8 mouse cellular contexts compared by ENCODE assay signal in the genomic region with DNA sequence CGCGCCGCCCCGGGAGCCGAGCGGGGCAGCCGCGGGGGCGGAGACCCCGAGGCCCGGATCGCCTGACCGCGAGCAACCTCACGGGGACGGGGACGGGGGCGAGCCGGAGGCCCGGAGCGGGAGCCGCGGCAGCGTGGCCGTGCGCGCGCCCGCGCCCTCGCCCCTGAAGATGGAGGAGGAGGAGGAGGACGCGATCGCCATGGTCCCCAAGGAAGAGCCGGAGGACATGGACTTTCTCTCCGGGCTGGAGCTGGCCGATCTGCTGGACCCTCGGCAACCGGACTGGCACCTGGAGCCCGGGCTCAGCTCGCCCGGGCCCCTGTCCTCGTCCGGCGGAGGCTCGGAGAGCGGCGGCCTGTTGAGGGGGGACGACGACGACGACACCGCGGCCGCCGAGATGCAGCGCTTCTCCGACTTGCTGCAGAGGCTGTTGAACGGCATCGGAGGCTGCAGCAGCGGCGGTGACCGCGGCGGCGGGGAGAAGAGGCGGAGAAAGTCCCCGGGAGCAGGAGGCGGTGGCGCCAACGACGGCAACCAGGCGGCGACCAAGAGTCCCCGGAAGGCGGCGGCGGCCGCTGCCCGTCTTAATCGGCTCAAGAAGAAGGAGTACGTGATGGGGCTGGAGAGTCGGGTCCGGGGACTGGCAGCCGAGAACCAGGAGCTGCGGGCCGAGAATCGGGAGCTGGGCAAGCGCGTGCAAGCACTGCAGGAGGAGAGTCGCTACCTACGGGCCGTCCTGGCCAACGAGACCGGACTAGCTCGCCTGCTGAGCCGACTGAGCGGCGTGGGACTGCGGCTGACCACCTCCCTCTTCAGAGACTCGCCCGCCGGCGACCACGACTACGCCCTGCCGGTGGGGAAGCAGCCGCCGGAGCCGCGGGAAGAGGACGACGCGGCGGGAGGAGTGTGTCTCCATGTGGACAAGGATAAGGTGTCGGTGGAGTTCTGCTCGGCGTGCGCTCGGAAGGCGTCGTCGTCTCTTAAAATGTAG. TPM values are rescaled to one million over a fixed set of nuclear protein-coding genes. Genes with fewer than 3 reads are reported as not detected.
DNase-seq lines count a peak whose midpoint lies in the region; ATAC-seq and TF ChIP-seq lines count a peak whose summit lies in the region.

No protein-coding gene starts in this region.

- under 1% methylated on average over 115 of the region's 123 CpGs for WGBS in forebrain, embryonic 11.5 days
- under 1% methylated on average over 102 of the region's 123 CpGs for WGBS in heart, embryonic 16.5 days
- under 1% methylated on average over 123 of the region's 123 CpGs for WGBS in lung, adult 2 months
- WGBS in neural tube, embryonic 14.5 days, result 1% methylated on average over 120 of the region's 123 CpGs

- peaks cover 0 to 15% of the 10 kb centered on the region in 2 experiments; a peak in 1 of 4 replicates for H3K4me1 ChIP-seq in CH12.LX (ENCODE audit: control insufficient read depth in 1 of 2, insufficient read depth in 2 of 2)
- no peaks in the 10 kb centered on the region; the same call in 1 of the 2 replicates for H3K4me1 ChIP-seq in brown adipose tissue, adult 24 weeks (ENCODE audit: control insufficient read depth, insufficient read depth, insufficient read length, low read length)
- H3K4me1 ChIP-seq in forebrain, embryonic 11.5 days (replicated peaks; ENCODE audit: control insufficient read depth, insufficient read depth, low read length), result no peaks in the 10 kb centered on the region
- H3K4me1 ChIP-seq in heart, embryonic 16.5 days (ENCODE audit: control insufficient read depth, insufficient read depth, low read length), result peaks cover 10% of the 10 kb centered on the region
- peaks cover 2% of the 10 kb centered on the region; the same call in 1 of the 2 replicates for H3K4me1 ChIP-seq in lung, adult 2 months (ENCODE audit: control insufficient read depth, insufficient read depth, low read length)
- H3K4me1 ChIP-seq in neural tube, embryonic 14.5 days (ENCODE audit: control insufficient read depth, insufficient read depth, low read length), result 0 out of 2 replicates have a peak, but pooled peaks cover 8% of the 10 kb centered on the region
- no peaks in the 10 kb centered on the region for H3K4me1 ChIP-seq in testis, adult 2 months (ENCODE audit: control insufficient read depth, insufficient read depth, low read length)

- TF ChIP-seq POLR2A in CH12.LX (IDR thresholded peaks at IDR 0.05; ENCODE audit: low read depth, low read length), result no peak
- no peak for TF ChIP-seq POLR2A in lung, adult 2 months (IDR thresholded peaks at IDR 0.05; ENCODE audit: borderline replicate concordance, extremely low read depth, low read depth, low read length)
- no peak; the same call in 1 of the 2 replicates for TF ChIP-seq POLR2A in testis, adult 2 months (IDR thresholded peaks at IDR 0.05; ENCODE audit: control insufficient read depth, low read depth, low read length)

- H3K9me3 ChIP-seq in CH12.LX (replicated peaks; ENCODE audit: low read length), result no peaks in the 10 kb centered on the region
- H3K9me3 ChIP-seq in forebrain, embryonic 11.5 days (ENCODE audit: control insufficient read depth, low read length), result no peaks in the 10 kb centered on the region
- no peaks in the 10 kb centered on the region for H3K9me3 ChIP-seq in heart, embryonic 16.5 days (replicated peaks; ENCODE audit: control insufficient read depth, low read length)
- H3K9me3 ChIP-seq in neural tube, embryonic 14.5 days (ENCODE audit: control insufficient read depth, low read length), result no peaks in the 10 kb centered on the region

- dilution Hi-C loops in CH12.LX (cut with MboI; ENCODE audit: extremely low pct_ligation_motif_present, extremely low pct_unique_long_range_greater_than_20kb, low sequenced_read_pairs), result no loop called here

- no peak for TF ChIP-seq EP300 in CH12.LX (IDR thresholded peaks at IDR 0.05; ENCODE audit: low read length)

- H3K79me2 ChIP-seq in CH12.LX (replicated peaks; ENCODE audit: control insufficient read depth, extremely low read depth, insufficient read depth, poor library complexity, severe bottlenecking), result peaks cover 33% of the 10 kb centered on the region

- in situ Hi-C loops in CH12.LX (cut with MboI; ENCODE audit: low pct_ligation_motif_present, low pct_unique_long_range_greater_than_20kb, low sequenced_read_pairs), result loop anchor here (25.0 kb wide), 1 partner anchor 431 kb away; no protein-coding TSS in a partner anchor

- no peak for TF ChIP-seq RAD21 in CH12.LX (IDR thresholded peaks at IDR 0.05; ENCODE audit: low read depth, low read length)

- DNase-seq in CH12.LX (ENCODE audit: extremely low read depth), result no peak
- DNase-seq in forebrain, embryonic 11.5 days (ENCODE audit: low spot score), result peak; percentile 88
- DNase-seq in kidney, postnatal 36 days, result peak; percentile 68 to 82
- peak; percentile 72 for DNase-seq in lung, adult 2 months

- peak; percentile 74 for ATAC-seq in forebrain, embryonic 11.5 days (replicated peaks; ENCODE audit: low FRiP score)
- peak; percentile 82 for ATAC-seq in heart, embryonic 16.5 days (replicated peaks; ENCODE audit: extremely low read depth, insufficient read depth, low FRiP score)
- peak; percentile 72 for ATAC-seq in neural tube, embryonic 14.5 days (ENCODE audit: low read depth)

- H3K27ac ChIP-seq in CH12.LX (ENCODE audit: insufficient read depth, low read depth), result peak overlapping the region; percentile 70
- peak overlapping the region; percentile 83 for H3K27ac ChIP-seq in brown adipose tissue, adult 24 weeks (replicated peaks; ENCODE audit: low read depth, low read length)
- H3K27ac ChIP-seq in forebrain, embryonic 11.5 days (ENCODE audit: low read depth, low read length), result peak overlapping the region; percentile 97
- peak overlapping the region; percentile 99 for H3K27ac ChIP-seq in heart, embryonic 16.5 days (ENCODE audit: low read length)
- H3K27ac ChIP-seq in neural tube, embryonic 14.5 days (ENCODE audit: low read depth, low read length), result peak overlapping the region; percentile 97
- peak overlapping the region; percentile 97 for H3K27ac ChIP-seq in testis, adult 2 months (ENCODE audit: control insufficient read depth, insufficient read depth, low read depth, low read length)

- H3K4me2 ChIP-seq in CH12.LX (ENCODE audit: insufficient read depth, low read depth, poor library complexity, severe bottlenecking), result peak overlapping the region; percentile 94
- H3K4me2 ChIP-seq in forebrain, embryonic 11.5 days (ENCODE audit: low read depth, low read length, severe bottlenecking), result peak overlapping the region; percentile 89
- H3K4me2 ChIP-seq in heart, embryonic 16.5 days (ENCODE audit: low read depth, low read length), result peak overlapping the region; percentile 94
- H3K4me2 ChIP-seq in neural tube, embryonic 14.5 days (ENCODE audit: low read depth, low read length), result peak overlapping the region; percentile 99

- peaks cover 3 to 22% of the 10 kb centered on the region in 2 experiments for H3K36me3 ChIP-seq in CH12.LX (replicated peaks in 1 of 2; ENCODE audit: control insufficient read depth in 1 of 2, insufficient read depth in 1 of 2, low read length in 1 of 2)
- H3K36me3 ChIP-seq in forebrain, embryonic 11.5 days (ENCODE audit: control insufficient read depth, insufficient read depth, low read length), result no peaks in the 10 kb centered on the region
- peaks cover 5% of the 10 kb centered on the region for H3K36me3 ChIP-seq in heart, embryonic 16.5 days (ENCODE audit: control insufficient read depth, insufficient read depth)
- peaks cover 3% of the 10 kb centered on the region; the same call in 1 of the 2 replicates for H3K36me3 ChIP-seq in neural tube, embryonic 14.5 days (ENCODE audit: control insufficient read depth, insufficient read depth, low read length)
- no peaks in the 10 kb centered on the region for H3K36me3 ChIP-seq in testis, adult 2 months (ENCODE audit: control insufficient read depth, insufficient read depth, low read length)

- H3K4me3 ChIP-seq in CH12.LX (replicated peaks in 1 of 3; ENCODE audit: low read depth in 2 of 3, low read length in 2 of 3, poor library complexity in 1 of 3), result peak overlapping the region; percentile 77 to 100 (median 94)
- peak overlapping the region; percentile 100 for H3K4me3 ChIP-seq in brown adipose tissue, adult 24 weeks (ENCODE audit: insufficient read depth, low read depth, low read length)
- peak overlapping the region; percentile 99 for H3K4me3 ChIP-seq in forebrain, embryonic 11.5 days (ENCODE audit: low read depth, low read length)
- peak overlapping the region; percentile 99 for H3K4me3 ChIP-seq in heart, embryonic 16.5 days (ENCODE audit: low read length)
- H3K4me3 ChIP-seq in lung, adult 2 months (replicated peaks; ENCODE audit: extremely low read depth, low read depth, low read length), result peak overlapping the region; percentile 65
- H3K4me3 ChIP-seq in neural tube, embryonic 14.5 days (ENCODE audit: low read depth, low read length), result peak overlapping the region; percentile 99
- peak overlapping the region; percentile 99 for H3K4me3 ChIP-seq in testis, adult 2 months (ENCODE audit: control insufficient read depth, low read depth, low read length)

- TF ChIP-seq CTCF in CH12.LX (conservative IDR thresholded peaks at IDR 0.05 in 1 of 2, IDR thresholded peaks at IDR 0.05 in 1 of 2; ENCODE audit: low read depth in 2 of 2, low read length in 2 of 2), result no peak
- TF ChIP-seq CTCF in lung, adult 2 months (IDR thresholded peaks at IDR 0.05; ENCODE audit: insufficient read depth, low read length), result no peak
- TF ChIP-seq CTCF in testis, adult 2 months (IDR thresholded peaks at IDR 0.05; ENCODE audit: control insufficient read depth, insufficient read depth, insufficient replicate concordance, low read depth, low read length), result no peak

- H3K9ac ChIP-seq in CH12.LX (ENCODE audit: insufficient read depth, low read depth), result peak overlapping the region; percentile 99
- H3K9ac ChIP-seq in forebrain, embryonic 11.5 days (ENCODE audit: low read length), result peak overlapping the region; percentile 96
- H3K9ac ChIP-seq in heart, embryonic 16.5 days (ENCODE audit: low read length), result peak overlapping the region; percentile 99
- H3K9ac ChIP-seq in neural tube, embryonic 14.5 days (replicated peaks; ENCODE audit: low read depth, low read length), result peak overlapping the region; percentile 97

- H3K27me3 ChIP-seq in CH12.LX (replicated peaks), result no peaks in the 10 kb centered on the region
- no peaks in the 10 kb centered on the region for H3K27me3 ChIP-seq in forebrain, embryonic 11.5 days (ENCODE audit: control insufficient read depth, insufficient read depth, low read length)
- H3K27me3 ChIP-seq in heart, embryonic 16.5 days (ENCODE audit: control insufficient read depth, insufficient read depth, low read length), result no peaks in the 10 kb centered on the region
- H3K27me3 ChIP-seq in neural tube, embryonic 14.5 days (ENCODE audit: control insufficient read depth, insufficient read depth, low read length), result peaks cover 2% of the 10 kb centered on the region; the same call in 1 of the 2 replicates
- no peaks in the 10 kb centered on the region for H3K27me3 ChIP-seq in testis, adult 2 months (ENCODE audit: control insufficient read depth, insufficient read depth, low read length)

RNA-seq across cellular contexts. Expression of a gene that starts 0.9 kb away (rescaled TPM):
- 63.2 and 74.0 TPM in 2 replicates for total RNA-seq in CH12.LX (2012; rRNA removed)
- 102 and 115 TPM in 2 replicates for total RNA-seq in CH12.LX (2014; rRNA removed)
- 51.8 and 61.5 TPM in 2 replicates for polyA plus RNA-seq in CH12.LX (2012; ENCODE audit: insufficient read length, low read depth)
- polyA plus RNA-seq in brown adipose tissue, adult 24 weeks (2012; ENCODE audit: insufficient read depth, insufficient read length, missing spikeins), result 23.2 and 37.5 TPM in 2 replicates
- polyA plus RNA-seq in forebrain, embryonic 11.5 days (2014; fragmentation: Nextera tagmentation; extraction: Ambion mirVana), result 43.5 and 47.2 TPM in 2 replicates
- 14.4 and 15.5 TPM in 2 replicates for polyA plus RNA-seq in heart, embryonic 16.5 days (2015; fragmentation: Nextera tagmentation; extraction: Ambion mirVana)
- 41.3 and 57.3 TPM in 2 replicates for polyA plus RNA-seq in lung, adult 2 months (2012; rRNA removed)
- 49.5 and 54.2 TPM in 2 replicates for polyA plus RNA-seq in neural tube, embryonic 14.5 days (2014; fragmentation: Nextera tagmentation; extraction: Ambion mirVana)
- 21.7 and 24.6 TPM in 2 replicates for polyA plus RNA-seq in testis, adult 2 months (2012; rRNA removed)

RNA-seq across cellular contexts. Expression of a gene that starts 13.6 kb away (rescaled TPM):
- total RNA-seq in CH12.LX (2012; rRNA removed), result 65.3 and 78.0 TPM in 2 replicates
- 121 and 133 TPM in 2 replicates for total RNA-seq in CH12.LX (2014; rRNA removed)
- 62.3 and 70.9 TPM in 2 replicates for polyA plus RNA-seq in CH12.LX (2012; ENCODE audit: insufficient read length, low read depth)
- polyA plus RNA-seq in brown adipose tissue, adult 24 weeks (2012; ENCODE audit: insufficient read depth, insufficient read length, missing spikeins), result 177 and 191 TPM in 2 replicates
- polyA plus RNA-seq in forebrain, embryonic 11.5 days (2014; fragmentation: Nextera tagmentation; extraction: Ambion mirVana), result 111 and 121 TPM in 2 replicates
- polyA plus RNA-seq in heart, embryonic 16.5 days (2015; fragmentation: Nextera tagmentation; extraction: Ambion mirVana), result 122 and 124 TPM in 2 replicates
- 6.8 and 13.8 TPM in 2 replicates for polyA plus RNA-seq in lung, adult 2 months (2012; rRNA removed)
- 139 and 153 TPM in 2 replicates for polyA plus RNA-seq in neural tube, embryonic 14.5 days (2014; fragmentation: Nextera tagmentation; extraction: Ambion mirVana)
- polyA plus RNA-seq in testis, adult 2 months (2012; rRNA removed), result 13.5 and 16.1 TPM in 2 replicates

RNA-seq across cellular contexts. Expression of a gene that starts 17.0 kb away (rescaled TPM):
- total RNA-seq in CH12.LX (2012; rRNA removed), result not detected in 2 replicates
- not detected in 2 replicates for total RNA-seq in CH12.LX (2014; rRNA removed)
- polyA plus RNA-seq in CH12.LX (2012; ENCODE audit: insufficient read length, low read depth), result not detected in 2 replicates
- not detected in 2 replicates for polyA plus RNA-seq in brown adipose tissue, adult 24 weeks (2012; ENCODE audit: insufficient read depth, insufficient read length, missing spikeins)
- 2.4 and 3.2 TPM in 2 replicates for polyA plus RNA-seq in forebrain, embryonic 11.5 days (2014; fragmentation: Nextera tagmentation; extraction: Ambion mirVana)
- polyA plus RNA-seq in heart, embryonic 16.5 days (2015; fragmentation: Nextera tagmentation; extraction: Ambion mirVana), result 0.62 and 0.79 TPM in 2 replicates
- polyA plus RNA-seq in lung, adult 2 months (2012; rRNA removed), result 0.18 and 0.25 TPM in 2 replicates
- polyA plus RNA-seq in neural tube, embryonic 14.5 days (2014; fragmentation: Nextera tagmentation; extraction: Ambion mirVana), result 1.8 and 2.1 TPM in 2 replicates
- polyA plus RNA-seq in testis, adult 2 months (2012; rRNA removed), result 68.5 and 74.4 TPM in 2 replicates

RNA-seq across cellular contexts. Expression of a gene that starts 32.4 kb away (rescaled TPM):
- 10.8 and 10.9 TPM in 2 replicates for total RNA-seq in CH12.LX (2012; rRNA removed)
- 15.7 and 16.7 TPM in 2 replicates for total RNA-seq in CH12.LX (2014; rRNA removed)
- polyA plus RNA-seq in CH12.LX (2012; ENCODE audit: insufficient read length, low read depth), result 9.1 and 11.8 TPM in 2 replicates
- polyA plus RNA-seq in brown adipose tissue, adult 24 weeks (2012; ENCODE audit: insufficient read depth, insufficient read length, missing spikeins), result 47.4 and 60.3 TPM in 2 replicates
- polyA plus RNA-seq in forebrain, embryonic 11.5 days (2014; fragmentation: Nextera tagmentation; extraction: Ambion mirVana), result 36.6 and 38.4 TPM in 2 replicates
- 33.3 and 35.2 TPM in 2 replicates for polyA plus RNA-seq in heart, embryonic 16.5 days (2015; fragmentation: Nextera tagmentation; extraction: Ambion mirVana)
- 5.2 and 6.1 TPM in 2 replicates for polyA plus RNA-seq in lung, adult 2 months (2012; rRNA removed)
- polyA plus RNA-seq in neural tube, embryonic 14.5 days (2014; fragmentation: Nextera tagmentation; extraction: Ambion mirVana), result 41.0 and 48.2 TPM in 2 replicates
- 1.5 and 1.7 TPM in 2 replicates for polyA plus RNA-seq in testis, adult 2 months (2012; rRNA removed)

RNA-seq across cellular contexts. Expression of a gene that starts 33.1 kb away (rescaled TPM):
- total RNA-seq in CH12.LX (2012; rRNA removed), result not detected in 2 replicates
- not detected in 2 replicates for total RNA-seq in CH12.LX (2014; rRNA removed)
- 0.36 TPM in 1 of 2 replicates, not detected in the other for polyA plus RNA-seq in CH12.LX (2012; ENCODE audit: insufficient read length, low read depth)
- 1.4 and 7.6 TPM in 2 replicates for polyA plus RNA-seq in brown adipose tissue, adult 24 weeks (2012; ENCODE audit: insufficient read depth, insufficient read length, missing spikeins)
- polyA plus RNA-seq in forebrain, embryonic 11.5 days (2014; fragmentation: Nextera tagmentation; extraction: Ambion mirVana), result 3.0 TPM in 2 replicates
- polyA plus RNA-seq in heart, embryonic 16.5 days (2015; fragmentation: Nextera tagmentation; extraction: Ambion mirVana), result 5.7 and 7.7 TPM in 2 replicates
- 0.14 and 1.3 TPM in 2 replicates for polyA plus RNA-seq in lung, adult 2 months (2012; rRNA removed)
- polyA plus RNA-seq in neural tube, embryonic 14.5 days (2014; fragmentation: Nextera tagmentation; extraction: Ambion mirVana), result 29.4 and 48.0 TPM in 2 replicates
- polyA plus RNA-seq in testis, adult 2 months (2012; rRNA removed), result 13.3 and 14.1 TPM in 2 replicates

Comparison
In these comparisons a context has a peak if more than half of its experiments do, and no peak if none do; other contexts are left out.
1. RNA of a gene that starts 17.0 kb away (polyA plus RNA-seq): 68.5 to 74.4 TPM in testis, adult 2 months; 2.4 to 3.2 TPM in forebrain, embryonic 11.5 days, 1.8 to 2.1 TPM in neural tube, embryonic 14.5 days, 0.62 to 0.79 TPM in heart, embryonic 16.5 days, not detected in brown adipose tissue, adult 24 weeks, 0.18 to 0.25 TPM in lung, adult 2 months and not detected in CH12.LX; every median in the first group is over 10 times any median in the second.
2. Peak in every context shown above with its lines, with median percentiles within 50 percentile points of each other: H3K27ac ChIP-seq, H3K4me2 ChIP-seq, H3K4me3 ChIP-seq, H3K9ac ChIP-seq and ATAC-seq.